Mouse (Mus musculus) C2C12 (cell line): ENCODE measurements around the gene Gm2000. TPM values are rescaled to one million over a fixed set of nuclear protein-coding genes. Genes with fewer than 3 reads are reported as not detected.

Experiments
- H3K27me3 ChIP-seq: one replicate; pipeline ENCODE4 v1.6.1; 2011; ENCODE audit not compliant: control insufficient read depth, insufficient read depth, insufficient read length
- H3K36me3 ChIP-seq: one replicate; pipeline ENCODE4 v1.6.1; 2011; ENCODE audit not compliant: control insufficient read depth, insufficient read depth
- H3K4me3 ChIP-seq: one replicate; pipeline ENCODE4 v1.5.1; 2011; ENCODE audit warnings: mild to moderate bottlenecking, control low read depth; ENCODE audit not compliant: poor library complexity, insufficient read depth, severe bottlenecking
- H3K79me2 ChIP-seq: one replicate; pipeline ENCODE4 v1.6.1; 2011; ENCODE audit not compliant: control insufficient read depth, insufficient read depth
- H3K79me3 ChIP-seq: one replicate; pipeline ENCODE4 v1.6.1; 2011; ENCODE audit warnings: low read depth, control low read depth
- H3ac ChIP-seq: one replicate; pipeline ENCODE3; 2011; ENCODE audit warnings: low read depth; ENCODE audit not compliant: control insufficient read depth, insufficient read length
- CEBPB ChIP-seq: IDR thresholded peaks from one replicate; pipeline ENCODE4 v1.6.1; 2011; ENCODE audit warnings: low read depth, mild to moderate bottlenecking, control low read depth, moderate library complexity
- CTCF ChIP-seq: IDR thresholded peaks from one replicate; pipeline ENCODE4 v1.5.1; 2011; ENCODE audit not compliant: control insufficient read depth, insufficient read depth, insufficient read length
- FOSL1 ChIP-seq: IDR thresholded peaks from one replicate; pipeline ENCODE4 v1.8.0; 2011; ENCODE audit warnings: mild to moderate bottlenecking, low read length; ENCODE audit not compliant: poor library complexity, insufficient read depth, severe bottlenecking
- MAX ChIP-seq: IDR thresholded peaks from one replicate; pipeline ENCODE4 v1.6.1; 2011; ENCODE audit warnings: mild to moderate bottlenecking, control low read depth
- MYOD1 ChIP-seq: IDR thresholded peaks from one replicate; pipeline ENCODE4 v1.6.1; 2011; ENCODE audit warnings: low read depth; ENCODE audit not compliant: control insufficient read depth, insufficient read length
- MYOG ChIP-seq: IDR thresholded peaks from one replicate; pipeline ENCODE4 v1.6.1; 2011; ENCODE audit not compliant: control insufficient read depth, insufficient read length; ENCODE audit errors: extremely low read depth
- USF1 ChIP-seq: IDR thresholded peaks from one replicate; pipeline ENCODE4 v1.6.1; 2011; ENCODE audit warnings: low read depth, mild to moderate bottlenecking, control low read depth, moderate library complexity
- polyA plus RNA-seq: library from polyadenylated mRNA; unstranded; fragments of >200 nt; fragmentation: generic; extraction: Trizol; gene quantifications from one replicate; pipeline ENCODE4 v1.2.1, GENCODE M21; 2012; ENCODE audit warnings: missing spikeins

Gm2000 gene
- polyA plus RNA-seq, 1 experiment: 905 TPM

- Histone ChIP-seq H3K27me3 (no peaks in the 10 kb centered on the region), H3K79me3 (no peaks in the 10 kb centered on the region), H3K79me2 (no peaks in the 10 kb centered on the region), H3K36me3 (no peaks in the 10 kb centered on the region), H3K4me3 (no peak overlapping the region), H3ac (no peak overlapping the region)
- TF ChIP-seq CTCF (no peak), FOSL1 (no peak), MAX (no peak), CEBPB (no peak), USF1 (no peak), MYOG (no peak), MYOD1 (no peak)
Measured at GRCm38 (mm10) chr1:156350441-156350840, 15.4 kb upstream of the Gm2000 start.

GRCm38 (mm10) chr1:156352466-156352865 is 13.4 kb upstream of the Gm2000 start:
- H3K36me3 ChIP-seq: no peaks in the 10 kb centered on the region
- no peak overlapping the region for H3ac ChIP-seq
- no peaks in the 10 kb centered on the region for H3K79me3 ChIP-seq
- no peaks in the 10 kb centered on the region for H3K27me3 ChIP-seq
- no peak overlapping the region for H3K4me3 ChIP-seq
- no peaks in the 10 kb centered on the region for H3K79me2 ChIP-seq
- TF ChIP-seq MYOD1 (no peak), CTCF (no peak), MYOG (no peak), USF1 (no peak), CEBPB (no peak), FOSL1 (no peak), MAX (no peak)

- H3K79me2 ChIP-seq: no peaks in the 10 kb centered on the region
- no peaks in the 10 kb centered on the region for H3K27me3 ChIP-seq
Measured at GRCm38 (mm10) chr1:156381217-156381616, 15.4 kb downstream of the Gm2000 start.

GRCm38 (mm10) chr1:156386232-156386631 is 20.4 kb downstream of the Gm2000 start:
- H3K4me3 ChIP-seq: no peak overlapping the region
- no peaks in the 10 kb centered on the region for H3K27me3 ChIP-seq
- no peaks in the 10 kb centered on the region for H3K36me3 ChIP-seq
- H3K79me2 ChIP-seq: no peaks in the 10 kb centered on the region
- H3ac ChIP-seq: no peak overlapping the region
- no peaks in the 10 kb centered on the region for H3K79me3 ChIP-seq
- TF ChIP-seq FOSL1: no peak
- TF ChIP-seq MYOD1: no peak
- no peak for TF ChIP-seq USF1

More at GRCm38 (mm10) chr1:156381217-156381616, 15.4 kb downstream of the Gm2000 start:
- TF ChIP-seq MAX: no peak
- TF ChIP-seq CTCF: no peak
- TF ChIP-seq MYOG: no peak
- TF ChIP-seq FOSL1: no peak
- TF ChIP-seq MYOD1: no peak
- TF ChIP-seq USF1: no peak
- TF ChIP-seq CEBPB: no peak
- no peak overlapping the region for H3ac ChIP-seq
- no peak overlapping the region for H3K4me3 ChIP-seq
- no peaks in the 10 kb centered on the region for H3K36me3 ChIP-seq
- no peaks in the 10 kb centered on the region for H3K79me3 ChIP-seq

- Histone ChIP-seq H3K36me3 (no peaks in the 10 kb centered on the region), H3K79me3 (no peaks in the 10 kb centered on the region), H3ac (no peak overlapping the region), H3K79me2 (no peaks in the 10 kb centered on the region), H3K27me3 (no peaks in the 10 kb centered on the region), H3K4me3 (no peak overlapping the region)
- TF ChIP-seq MYOD1: no peak
Measured at GRCm38 (mm10) chr1:156386880-156387279, 21.0 kb downstream of the Gm2000 start.

- Histone ChIP-seq H3ac (no peak overlapping the region), H3K79me3 (no peaks in the 10 kb centered on the region), H3K27me3 (no peaks in the 10 kb centered on the region), H3K79me2 (no peaks in the 10 kb centered on the region), H3K36me3 (no peaks in the 10 kb centered on the region), H3K4me3 (no peak overlapping the region)
- TF ChIP-seq FOSL1: no peak
- no peak for TF ChIP-seq MAX
- TF ChIP-seq CTCF: no peak
- TF ChIP-seq MYOD1: no peak
- TF ChIP-seq MYOG: no peak
- TF ChIP-seq CEBPB: no peak
- TF ChIP-seq USF1: no peak
Measured at GRCm38 (mm10) chr1:156393148-156393547, 27.3 kb downstream of the Gm2000 start.
